Mouse (Mus musculus): Measurements from ENCODE around the gene Zbtb39.

- no peak for TF ChIP-seq CTCF (IDR thresholded peaks at IDR 0.05; ENCODE audit: low read depth, low read length)
- TF ChIP-seq POLR2A (IDR thresholded peaks at IDR 0.05; ENCODE audit: extremely low read depth, insufficient read depth, low read length), result no peak
Observed at GRCm38 (mm10) chr10:127691053-127691452, 48.3 kb upstream of the Zbtb39 start.

Measured in liver, adult 2 months (tissue).